Mouse (Mus musculus): ENCODE data around the gene Jpt1. TPM values are rescaled to one million over a fixed set of nuclear protein-coding genes. Genes with fewer than 3 reads are reported as not detected.
"Not testable (repeated sequence)": the region's sequence is repeated elsewhere in the genome, so short reads cannot be mapped to it uniquely, and the experiment has no call there.

Jpt1 gene
- polyA plus RNA-seq, 1 experiment from 2014 or later = 1,336 TPM

GRCm38 (mm10) chr11:115506586-115506985, 7.6 kb downstream of the Jpt1 start:
- Histone ChIP-seq H3K4me1 (ENCODE audit: control insufficient read depth, insufficient read depth, low read depth, low read length) (peaks cover 37% of the 10 kb centered on the region), H3K9me3 (ENCODE audit: control insufficient read depth, low read length) (no peaks in the 10 kb centered on the region), H3K27me3 (replicated peaks; ENCODE audit: control insufficient read depth, insufficient read depth, low read length) (no peaks in the 10 kb centered on the region), H3K36me3 (ENCODE audit: control insufficient read depth, insufficient read depth, low read length) (peaks cover 10% of the 10 kb centered on the region), H3K27ac (ENCODE audit: low read depth, low read length) (no peak overlapping the region), H3K4me2 (ENCODE audit: low read length) (no peak overlapping the region), H3K4me3 (ENCODE audit: low read length) (no peak overlapping the region), H3K9ac (ENCODE audit: low read depth, low read length) (no peak overlapping the region)
- 68% methylated on average over 3 of the region's 3 CpGs for WGBS
- no peak for ATAC-seq

- no peak overlapping the region for H3K9ac ChIP-seq (ENCODE audit: low read depth, low read length)
- no peaks in the 10 kb centered on the region for H3K9me3 ChIP-seq (ENCODE audit: control insufficient read depth, low read length)
- H3K4me1 ChIP-seq (ENCODE audit: control insufficient read depth, insufficient read depth, low read depth, low read length) = peaks cover 3% of the 10 kb centered on the region; the same call in 1 of the 2 replicates
- no peaks in the 10 kb centered on the region for H3K27me3 ChIP-seq (replicated peaks; ENCODE audit: control insufficient read depth, insufficient read depth, low read length)
- H3K4me2 ChIP-seq (ENCODE audit: low read length) = no peak overlapping the region
- 97% methylated on average over 6 of the region's 6 CpGs for WGBS
- no peak overlapping the region for H3K4me3 ChIP-seq (ENCODE audit: low read length)
- no peak for ATAC-seq
- no peak overlapping the region for H3K27ac ChIP-seq (ENCODE audit: low read depth, low read length)
- H3K36me3 ChIP-seq (ENCODE audit: control insufficient read depth, insufficient read depth, low read length) = peaks cover 39% of the 10 kb centered on the region
Measured at GRCm38 (mm10) chr11:115502636-115503035, 11.6 kb downstream of the Jpt1 start.

- not testable (repeated sequence) for H3K27ac ChIP-seq (ENCODE audit: low read depth, low read length); H3K9me3 ChIP-seq (ENCODE audit: control insufficient read depth, low read length); H3K4me2 ChIP-seq (ENCODE audit: low read length); H3K4me3 ChIP-seq (ENCODE audit: low read length); ATAC-seq; H3K9ac ChIP-seq (ENCODE audit: low read depth, low read length); H3K27me3 ChIP-seq (replicated peaks; ENCODE audit: control insufficient read depth, insufficient read depth, low read length); H3K4me1 ChIP-seq (ENCODE audit: control insufficient read depth, insufficient read depth, low read depth, low read length)
- WGBS = 87% methylated on average over 9 of the region's 9 CpGs
- H3K36me3 ChIP-seq (ENCODE audit: control insufficient read depth, insufficient read depth, low read length) = peaks cover 35% of the 10 kb centered on the region
Measured at GRCm38 (mm10) chr11:115496559-115496958, 17.6 kb downstream of the Jpt1 start.

- Histone ChIP-seq H3K4me2 (ENCODE audit: low read length) (peak overlapping the region; percentile 84), H3K27me3 (replicated peaks; ENCODE audit: control insufficient read depth, insufficient read depth, low read length) (no peaks in the 10 kb centered on the region), H3K36me3 (ENCODE audit: control insufficient read depth, insufficient read depth, low read length) (peaks cover 10% of the 10 kb centered on the region), H3K4me3 (ENCODE audit: low read length) (peak overlapping the region; percentile 77; the same call in 1 of the 2 replicates), H3K9me3 (ENCODE audit: control insufficient read depth, low read length) (no peaks in the 10 kb centered on the region), H3K27ac (ENCODE audit: low read depth, low read length) (peak overlapping the region; percentile 86; the same call in 1 of the 2 replicates), H3K4me1 (ENCODE audit: control insufficient read depth, insufficient read depth, low read depth, low read length) (peaks cover 15% of the 10 kb centered on the region), H3K9ac (ENCODE audit: low read depth, low read length) (no peak overlapping the region; the same call in 1 of the 2 replicates)
- ATAC-seq = no peak
- 42% methylated on average over 6 of the region's 6 CpGs for WGBS
Measured at GRCm38 (mm10) chr11:115492387-115492786, 21.8 kb downstream of the Jpt1 start.

GRCm38 (mm10) chr11:115491356-115492083, 22.7 kb downstream of the Jpt1 start, which contains the start of gene Nt5c:
Gene Nt5c (minus strand): TSS chr11:115491862.
- ATAC-seq = peak; percentile 93
- no peaks in the 10 kb centered on the region for H3K27me3 ChIP-seq (replicated peaks; ENCODE audit: control insufficient read depth, insufficient read depth, low read length)

GRCm38 (mm10) chr11:115490441-115491355, 23.5 kb downstream of the Jpt1 start:
- peak overlapping the region; percentile 84 for H3K4me2 ChIP-seq (ENCODE audit: low read length)
- peak overlapping the region; percentile 77 for H3K4me3 ChIP-seq (ENCODE audit: low read length)
- H3K36me3 ChIP-seq (ENCODE audit: control insufficient read depth, insufficient read depth, low read length) = 0 out of 2 replicates have a peak, but pooled peaks cover 5% of the 10 kb centered on the region
- peak; percentile 62 for ATAC-seq
- peak overlapping the region; percentile 67 for H3K27ac ChIP-seq (ENCODE audit: low read depth, low read length)
- 23% methylated on average over 25 of the region's 25 CpGs for WGBS
- peaks cover 15% of the 10 kb centered on the region for H3K4me1 ChIP-seq (ENCODE audit: control insufficient read depth, insufficient read depth, low read depth, low read length)
- H3K27me3 ChIP-seq (replicated peaks; ENCODE audit: control insufficient read depth, insufficient read depth, low read length) = no peaks in the 10 kb centered on the region
- peak overlapping the region; percentile 88 for H3K9ac ChIP-seq (ENCODE audit: low read depth, low read length)
- H3K9me3 ChIP-seq (ENCODE audit: control insufficient read depth, low read length) = no peaks in the 10 kb centered on the region

More at GRCm38 (mm10) chr11:115491356-115492083, 22.7 kb downstream of the Jpt1 start, which contains the start of gene Nt5c:
- WGBS = 0% methylated on average over 43 of the region's 43 CpGs
- Histone ChIP-seq H3K27ac (ENCODE audit: low read depth, low read length) (peak within 1 kb of the TSS; percentile 86), H3K4me1 (ENCODE audit: control insufficient read depth, insufficient read depth, low read depth, low read length) (peaks cover 15% of the 10 kb centered on the region), H3K4me2 (ENCODE audit: low read length) (peak within 1 kb of the TSS; percentile 84), H3K36me3 (ENCODE audit: control insufficient read depth, insufficient read depth, low read length) (0 out of 2 replicates have a peak, but pooled peaks cover 5% of the 10 kb centered on the region), H3K9me3 (ENCODE audit: control insufficient read depth, low read length) (no peaks in the 10 kb centered on the region), H3K4me3 (ENCODE audit: low read length) (peak within 1 kb of the TSS; percentile 77), H3K9ac (ENCODE audit: low read depth, low read length) (peak within 1 kb of the TSS; percentile 88)

GRCm38 (mm10) chr11:115488551-115489104, 25.6 kb downstream of the Jpt1 start:
- Histone ChIP-seq H3K27ac (ENCODE audit: low read depth, low read length) (no peak overlapping the region), H3K4me3 (ENCODE audit: low read length) (no peak overlapping the region), H3K9me3 (ENCODE audit: control insufficient read depth, low read length) (no peaks in the 10 kb centered on the region), H3K36me3 (ENCODE audit: control insufficient read depth, insufficient read depth, low read length) (0 out of 2 replicates have a peak, but pooled peaks cover 5% of the 10 kb centered on the region), H3K4me2 (ENCODE audit: low read length) (no peak overlapping the region), H3K27me3 (replicated peaks; ENCODE audit: control insufficient read depth, insufficient read depth, low read length) (no peaks in the 10 kb centered on the region), H3K4me1 (ENCODE audit: control insufficient read depth, insufficient read depth, low read depth, low read length) (peaks cover 15% of the 10 kb centered on the region), H3K9ac (ENCODE audit: low read depth, low read length) (no peak overlapping the region)
- no peak for ATAC-seq
- WGBS = 87% methylated on average over 17 of the region's 19 CpGs

- Histone ChIP-seq H3K27ac (ENCODE audit: low read depth, low read length) (no peak overlapping the region), H3K9ac (ENCODE audit: low read depth, low read length) (no peak overlapping the region), H3K36me3 (ENCODE audit: control insufficient read depth, insufficient read depth, low read length) (0 out of 2 replicates have a peak, but pooled peaks cover 5% of the 10 kb centered on the region), H3K4me3 (ENCODE audit: low read length) (no peak overlapping the region), H3K4me1 (ENCODE audit: control insufficient read depth, insufficient read depth, low read depth, low read length) (no peaks in the 10 kb centered on the region; the same call in 1 of the 2 replicates), H3K4me2 (ENCODE audit: low read length) (no peak overlapping the region), H3K27me3 (replicated peaks; ENCODE audit: control insufficient read depth, insufficient read depth, low read length) (no peaks in the 10 kb centered on the region), H3K9me3 (ENCODE audit: control insufficient read depth, low read length) (no peaks in the 10 kb centered on the region)
- ATAC-seq = no peak
- 41% methylated on average over 12 of the region's 12 CpGs for WGBS
Measured at GRCm38 (mm10) chr11:115485155-115485554, 29.0 kb downstream of the Jpt1 start.

All from hindbrain, embryonic 16.5 days (tissue).